Mouse (Mus musculus) 3T3-L1 (cell line): Measurements from ENCODE around the gene Haus5.

Experiments used
- DNase-seq: peaks from one replicate; pipeline ENCODE4 v3.0.0-alpha.2; 2015; ENCODE audit warnings: low read depth, low spot score

The Haus5 gene

DNA sequence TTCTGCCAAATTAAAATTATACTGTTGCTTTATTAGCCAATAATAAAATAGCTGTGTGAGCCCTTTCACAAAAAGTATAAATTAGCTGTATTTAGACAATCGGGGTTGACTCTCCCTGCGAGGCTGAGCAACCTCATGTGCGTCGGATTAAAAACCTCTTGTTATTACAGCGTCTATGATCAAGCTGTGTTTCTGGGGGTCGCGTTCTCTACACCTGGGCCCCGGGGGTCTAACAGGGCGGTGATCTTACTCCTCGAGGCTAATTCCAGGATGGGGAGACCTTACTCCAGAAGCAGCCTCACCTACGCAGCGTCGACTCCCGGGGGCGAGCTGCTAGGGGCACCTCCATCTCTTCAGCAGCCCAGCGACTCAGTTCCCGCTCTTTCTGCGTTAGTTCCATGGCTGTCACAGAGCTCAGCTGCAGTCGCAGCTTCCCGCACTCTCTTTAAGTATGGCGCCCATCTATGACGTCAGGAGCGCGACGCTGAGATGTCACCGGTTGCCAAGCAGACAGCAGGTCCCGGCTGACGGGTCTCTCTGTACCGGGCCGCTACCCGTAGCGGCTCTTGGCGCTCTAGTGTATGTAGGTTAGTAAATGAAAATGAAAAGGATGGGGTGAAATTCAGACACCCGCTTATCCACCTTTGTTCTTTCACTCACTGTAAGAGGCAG lies at the start of gene Haus5:
Gene Haus5, minus strand, starts transcription at position 466 of the 672 bp plus-strand sequence.
- peak; percentile 90 for DNase-seq

DNA sequence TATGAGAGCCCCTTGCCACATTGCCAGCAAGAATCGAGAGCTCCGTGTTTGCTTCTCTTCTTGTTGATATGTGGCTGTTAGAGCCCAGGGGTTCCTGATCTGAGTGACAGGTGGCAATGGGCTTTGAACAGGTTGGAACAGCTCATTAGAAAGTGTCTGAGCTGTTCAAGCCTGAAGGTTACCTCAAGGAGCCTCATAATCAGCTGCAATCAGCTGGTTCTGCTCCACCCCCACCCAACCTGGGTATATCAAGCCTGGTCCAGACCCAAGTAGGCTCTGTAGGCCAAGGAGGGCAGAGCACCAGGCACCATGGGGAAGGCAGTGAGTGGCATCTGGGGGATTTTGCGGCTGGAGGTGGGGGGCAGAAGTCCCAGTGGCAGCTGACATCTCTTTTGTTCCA lies 47.1 kb upstream of the Haus5 start, which contains the start of gene Atp4a:
Gene Atp4a, plus strand, starts transcription at position 268 of the 400 bp plus-strand sequence.
- DNase-seq, result no peak

DNA sequence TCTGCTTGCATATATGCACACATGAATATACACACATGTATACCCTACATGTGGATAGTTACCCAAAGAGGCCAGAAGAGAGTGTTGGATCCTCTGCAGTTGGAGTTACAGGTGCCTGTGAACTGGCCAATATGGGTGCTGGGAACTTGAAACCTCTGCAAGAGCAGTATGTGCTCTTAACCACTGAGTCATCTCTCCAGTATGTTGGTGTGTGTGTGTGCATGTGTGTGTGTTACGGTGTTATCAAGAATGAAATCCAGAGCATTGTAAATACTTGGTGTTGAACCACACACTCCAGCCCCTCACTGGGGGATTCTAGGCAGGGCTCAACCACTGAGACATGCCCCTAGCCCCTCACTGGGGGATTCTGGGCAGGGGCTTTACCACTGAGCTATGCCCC lies 42.6 kb upstream of the Haus5 start:
- peak; percentile 17 for DNase-seq

DNA sequence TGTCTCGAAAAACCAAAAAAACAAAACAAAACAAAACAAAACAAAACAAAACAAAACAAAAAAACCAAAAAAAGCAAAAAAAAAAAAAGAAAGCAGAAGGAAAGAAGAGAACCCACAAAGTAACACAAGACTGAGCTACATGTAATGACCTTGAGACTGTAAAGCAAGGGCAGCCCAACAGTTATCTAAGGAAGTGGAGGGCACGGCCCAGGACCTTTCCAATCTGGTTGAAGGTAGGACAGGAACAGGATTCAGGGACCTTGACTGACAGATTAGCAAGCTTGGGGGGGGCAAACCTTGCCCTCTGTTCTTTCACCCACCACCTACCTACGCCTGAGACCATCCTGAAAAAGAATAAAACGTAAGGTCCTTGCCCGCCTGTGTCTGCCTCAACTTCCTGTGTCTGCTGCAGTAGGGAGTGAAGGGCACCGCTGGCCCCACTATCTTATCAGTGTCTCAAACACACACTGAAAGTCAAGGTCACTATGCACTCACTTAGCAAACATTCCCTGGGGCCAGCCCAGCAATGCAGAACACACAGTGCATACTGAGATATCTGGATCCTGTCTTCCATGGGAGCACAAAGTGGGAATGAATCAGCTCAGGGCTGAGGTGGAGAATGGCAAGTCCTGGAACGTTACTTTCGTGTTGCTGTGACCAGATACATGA lies 41.6 kb upstream of the Haus5 start:
- no peak for DNase-seq

DNA sequence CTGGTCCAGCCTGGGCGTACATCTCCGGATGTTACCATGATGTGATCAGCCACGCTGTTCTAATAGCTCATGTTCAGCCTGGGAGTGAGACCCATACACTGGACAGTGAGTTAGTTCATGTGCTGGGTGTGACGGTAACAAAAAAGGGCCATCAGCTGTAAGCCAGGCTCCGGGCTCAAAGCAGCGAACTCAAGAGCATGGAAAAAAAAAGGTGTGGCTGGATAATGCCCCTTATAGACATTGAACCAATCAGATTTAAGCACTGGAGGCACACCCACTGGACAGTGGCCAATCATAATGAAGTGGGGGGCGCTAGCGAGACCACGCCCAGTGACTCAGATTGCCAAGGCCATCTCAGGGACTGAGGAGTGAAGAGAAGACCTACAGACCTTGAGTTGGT lies 33.8 kb upstream of the Haus5 start, which contains the start of gene 2200002J24Rik:
Gene 2200002J24Rik, plus strand, starts transcription at position 338 of the 400 bp plus-strand sequence.
- peak; percentile 21 for DNase-seq

DNA sequence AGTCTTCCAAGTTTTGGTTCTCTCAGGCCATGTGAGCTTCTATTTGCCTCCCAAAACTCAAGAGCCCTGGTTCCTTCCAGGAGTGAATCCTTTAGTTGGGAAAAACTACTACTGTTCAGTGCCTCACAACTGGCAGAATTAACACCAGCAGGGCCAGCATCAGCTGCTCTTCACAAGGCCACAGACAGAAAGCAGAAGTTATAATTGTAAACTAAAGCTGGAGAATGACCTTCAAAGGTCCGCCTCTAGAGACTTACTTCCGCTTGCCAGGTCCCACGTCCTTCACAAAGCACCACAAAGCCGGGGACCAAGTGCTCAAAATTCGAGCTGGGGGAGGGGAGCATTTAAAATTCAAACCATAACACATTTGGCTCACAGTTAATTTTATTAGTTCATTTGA lies 33.3 kb upstream of the Haus5 start:
- DNase-seq, result no peak

DNA sequence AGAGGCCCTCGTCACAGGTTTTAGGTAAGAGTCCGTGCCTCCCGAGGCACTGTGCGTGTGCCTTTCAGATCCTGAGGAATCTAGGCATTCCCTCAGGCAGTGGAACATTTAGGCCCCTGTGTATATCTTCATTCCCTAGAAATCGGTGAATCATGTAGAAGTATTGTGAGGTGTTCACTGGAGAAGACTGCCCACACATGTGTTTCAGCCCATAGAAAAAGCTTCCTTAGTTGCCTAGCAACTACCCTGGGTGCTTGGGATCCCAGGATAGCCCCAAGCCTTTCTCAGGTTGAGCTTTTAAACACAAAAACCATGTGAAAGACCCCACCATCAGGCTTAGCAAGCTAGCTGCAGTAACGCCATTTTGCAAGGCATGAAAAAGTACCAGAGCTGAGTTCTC lies 23.5 kb upstream of the Haus5 start:
- no peak for DNase-seq

DNA sequence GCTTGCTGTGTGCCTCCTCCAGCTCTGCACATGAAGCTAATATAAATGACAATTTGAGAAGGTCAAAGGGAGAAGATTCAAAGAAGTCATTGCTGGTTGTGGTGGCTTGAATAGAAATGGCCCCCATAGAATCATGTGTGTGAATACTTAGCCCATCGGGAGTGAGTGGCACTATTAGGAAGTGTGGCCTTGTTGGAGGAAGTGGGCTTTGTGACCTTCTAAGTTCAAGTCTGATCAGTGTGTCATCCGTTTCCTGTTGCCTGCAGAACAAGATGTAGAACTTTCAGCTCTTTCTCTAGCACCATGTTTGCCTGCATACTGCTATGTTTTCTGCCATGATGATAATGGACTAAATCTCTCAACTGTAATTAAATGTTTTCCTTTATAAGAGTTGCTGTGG lies 18.6 kb upstream of the Haus5 start:
- no peak for DNase-seq

DNA sequence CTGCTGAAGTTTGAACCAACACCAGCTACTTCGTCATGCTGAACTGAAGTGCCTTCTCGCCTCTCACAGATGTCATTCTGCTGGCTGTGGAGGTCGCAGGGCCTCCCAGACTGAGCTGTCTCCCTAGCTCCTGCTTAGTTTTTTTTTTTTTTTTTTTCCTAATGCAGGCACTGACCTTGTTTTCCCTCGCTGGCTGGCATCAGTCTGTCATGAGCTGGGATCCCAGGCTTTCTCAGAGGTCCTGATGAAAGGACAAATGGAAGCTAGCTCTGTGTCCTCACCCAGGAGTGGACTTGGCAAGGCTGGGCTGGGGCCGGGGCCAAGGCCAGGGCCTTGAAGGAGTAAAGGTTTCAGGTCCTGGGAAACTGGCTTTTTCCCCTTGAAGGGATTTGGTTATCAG lies 17.1 kb upstream of the Haus5 start:
- no peak for DNase-seq

DNA sequence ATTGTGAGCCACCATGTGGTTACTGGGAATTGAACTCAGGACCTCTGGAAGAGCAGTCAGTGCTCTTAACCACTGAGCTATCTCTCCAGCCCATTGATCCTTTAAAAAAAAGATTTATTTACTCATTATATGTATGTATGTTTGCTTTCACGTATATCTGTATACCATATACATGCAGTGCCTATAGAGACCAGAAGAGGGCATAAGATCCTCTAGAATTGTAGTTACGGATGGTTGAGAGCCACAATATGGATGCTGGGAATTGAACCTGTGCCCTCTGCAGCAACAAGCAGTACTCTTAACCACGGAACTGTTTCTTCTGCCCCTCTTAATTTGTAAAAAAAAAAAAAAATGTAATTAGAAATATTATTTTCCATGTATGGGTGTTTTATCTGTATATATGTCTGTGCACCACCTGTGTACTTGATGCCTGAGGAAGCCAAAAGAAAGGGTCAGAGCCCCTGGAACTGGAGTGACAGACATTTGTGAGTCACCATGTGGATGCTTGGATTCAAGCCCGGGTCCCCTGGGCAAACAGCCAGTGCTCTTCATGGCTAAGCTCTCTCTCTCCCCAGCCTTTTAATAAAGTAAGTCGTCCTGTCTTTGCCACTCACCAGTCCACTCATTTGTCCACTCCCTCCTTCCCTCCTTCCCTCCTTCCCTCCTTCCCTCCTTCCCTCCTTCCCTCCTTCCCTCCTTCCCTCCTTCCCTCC lies 13.6 kb upstream of the Haus5 start:
- peak; percentile 82 for DNase-seq

DNA sequence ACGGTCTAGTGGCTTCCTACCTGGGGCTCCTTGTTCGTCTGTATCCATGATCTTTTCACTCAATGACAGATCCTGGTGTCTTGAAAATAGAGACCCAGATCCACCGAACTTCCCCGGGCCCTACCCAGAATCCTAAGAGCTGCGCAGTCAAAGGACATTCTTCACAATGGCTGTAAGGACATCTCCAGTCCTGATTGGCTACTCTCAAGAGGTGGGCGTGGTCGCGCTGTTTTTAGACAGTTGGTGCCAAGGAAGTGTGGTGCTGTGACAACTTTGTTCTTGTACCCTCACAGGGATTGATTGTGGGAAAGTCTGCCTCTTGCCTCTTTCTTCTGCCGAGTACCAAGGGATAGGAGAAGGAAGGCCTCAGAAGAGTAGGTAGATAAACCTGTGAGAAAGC lies 6.7 kb upstream of the Haus5 start, which contains the start of gene Pmis2:
Gene Pmis2, minus strand, starts transcription at position 126 of the 400 bp plus-strand sequence.
- no peak for DNase-seq

DNA sequence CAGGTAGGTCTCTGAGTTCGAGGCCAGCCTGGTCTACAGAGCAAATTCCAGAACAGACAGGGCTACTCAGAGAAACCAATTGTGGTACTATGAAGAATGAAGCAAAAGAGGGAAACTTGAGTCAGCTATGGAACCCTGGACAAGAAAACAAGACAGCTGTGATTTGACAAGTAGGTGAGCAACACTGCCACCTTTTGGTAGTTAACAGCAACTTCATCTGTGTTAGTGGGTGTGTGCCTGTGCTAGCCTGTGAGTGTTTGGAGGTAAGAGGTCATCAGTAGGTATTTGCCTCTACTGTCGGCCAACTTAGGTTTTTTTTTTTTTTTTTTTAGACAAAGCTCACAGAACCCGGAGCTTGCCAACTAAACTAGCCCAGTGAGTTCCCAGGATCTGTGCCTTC lies 4.4 kb upstream of the Haus5 start:
- DNase-seq, result peak; percentile 45

DNA sequence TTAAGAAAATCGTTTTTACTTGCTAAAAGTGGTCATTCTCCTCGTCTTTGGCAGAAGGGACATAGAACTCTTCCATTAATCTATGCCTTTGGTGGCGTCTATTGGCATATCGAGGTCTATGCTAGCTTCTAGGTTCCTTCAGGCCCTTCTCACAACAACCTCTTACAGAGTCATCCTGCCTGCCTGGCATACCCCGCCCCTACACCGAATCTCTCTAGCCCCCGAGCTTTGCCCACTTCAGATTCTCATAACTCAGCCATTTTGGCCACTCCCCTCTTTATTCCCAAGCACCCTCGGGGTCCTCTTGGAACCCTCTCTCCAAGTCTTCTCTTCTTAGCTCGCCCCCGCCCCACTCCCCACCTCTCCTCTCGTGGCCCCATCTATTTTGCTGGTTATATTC lies 527 bp upstream of the Haus5 start:
- peak; percentile 7 for DNase-seq

DNA sequence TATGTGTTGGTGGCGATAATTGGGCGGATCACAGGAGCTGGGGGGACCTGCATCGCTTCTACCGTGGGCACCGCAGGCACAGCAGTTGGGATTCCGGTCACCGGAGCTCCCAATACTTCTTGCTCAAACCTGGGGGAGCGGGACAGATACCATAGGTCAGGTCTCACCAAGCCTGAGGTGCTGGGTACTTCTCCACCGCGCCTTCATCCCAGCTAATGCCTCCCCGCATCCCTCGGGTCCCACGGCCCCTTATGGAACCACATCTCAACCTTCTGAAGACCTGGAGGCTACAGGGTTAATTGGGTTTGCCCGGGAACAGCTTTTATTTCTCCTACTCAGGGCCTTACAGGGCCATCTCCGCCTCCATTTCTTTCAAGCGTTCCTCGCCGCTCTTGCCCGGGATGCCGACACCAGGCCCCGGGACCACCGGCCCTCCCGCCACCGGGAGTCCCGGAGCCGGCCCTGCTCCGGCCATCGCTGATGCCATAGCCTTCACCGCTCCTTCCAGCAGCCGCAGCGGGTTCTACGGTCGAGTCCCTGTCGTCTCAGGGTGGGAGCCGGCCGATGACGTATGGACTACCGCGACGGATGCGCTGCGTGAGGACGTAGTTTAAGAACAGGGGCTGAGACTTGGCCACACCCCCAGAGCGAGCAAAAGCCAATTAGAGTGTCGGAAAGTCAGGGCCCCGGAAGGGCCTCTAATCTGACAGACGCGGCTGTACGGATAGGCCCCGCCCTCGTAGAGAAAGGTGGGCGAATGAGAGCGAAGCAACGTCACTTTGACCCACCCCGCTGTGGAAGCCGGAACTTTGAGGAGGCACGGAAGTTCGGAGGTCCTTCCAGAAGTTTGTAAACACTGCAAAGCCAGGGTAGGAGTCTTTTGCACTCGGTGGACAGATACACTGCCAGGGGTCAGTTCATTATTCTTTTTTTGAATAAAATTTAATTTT lies 14.9 kb downstream of the Haus5 start, which contains the start of gene Rbm42:
Gene Rbm42, minus strand, starts transcription at position 727 of the 950 bp plus-strand sequence.
- peak; percentile 99 for DNase-seq

DNA sequence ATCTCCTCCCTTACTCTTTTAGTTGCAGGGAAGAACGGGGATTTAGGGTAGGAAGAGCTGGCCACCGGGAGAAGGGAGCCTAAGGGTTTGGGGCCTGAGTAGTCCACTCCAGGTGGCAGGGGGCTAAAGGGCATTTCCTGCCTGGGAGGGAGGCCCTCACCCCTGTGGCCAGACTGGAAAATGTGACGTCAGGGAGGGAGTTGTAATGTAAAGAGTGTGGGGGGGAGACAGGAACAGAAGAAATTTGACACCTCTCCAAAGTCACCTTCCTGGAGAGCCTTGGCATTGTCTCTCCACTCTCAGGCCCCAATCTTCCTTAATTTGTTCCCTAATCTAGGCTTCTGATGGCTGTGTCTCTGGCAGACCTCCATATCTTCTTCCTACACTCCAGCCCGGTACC lies 25.7 kb downstream of the Haus5 start:
- DNase-seq, result no peak

DNA sequence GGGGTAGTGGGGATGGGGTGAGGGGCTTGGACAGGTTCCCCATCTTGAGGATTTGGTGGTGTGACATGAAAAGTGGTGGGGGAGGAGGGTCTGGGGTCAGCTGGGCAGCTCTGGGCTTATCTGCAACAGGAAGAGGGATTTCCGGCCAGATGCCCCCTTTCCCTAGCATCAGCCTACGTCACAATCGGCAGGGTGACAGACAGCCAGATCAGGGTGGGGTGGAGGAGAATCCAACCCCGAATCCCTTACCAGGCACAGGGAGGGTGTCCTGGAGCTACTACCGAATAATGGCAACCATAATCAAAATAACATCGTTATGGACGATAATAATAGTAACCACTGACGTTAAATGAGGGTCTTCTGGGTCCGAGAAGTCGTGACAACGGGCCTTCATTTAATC lies 28.4 kb downstream of the Haus5 start:
- DNase-seq, result no peak

DNA sequence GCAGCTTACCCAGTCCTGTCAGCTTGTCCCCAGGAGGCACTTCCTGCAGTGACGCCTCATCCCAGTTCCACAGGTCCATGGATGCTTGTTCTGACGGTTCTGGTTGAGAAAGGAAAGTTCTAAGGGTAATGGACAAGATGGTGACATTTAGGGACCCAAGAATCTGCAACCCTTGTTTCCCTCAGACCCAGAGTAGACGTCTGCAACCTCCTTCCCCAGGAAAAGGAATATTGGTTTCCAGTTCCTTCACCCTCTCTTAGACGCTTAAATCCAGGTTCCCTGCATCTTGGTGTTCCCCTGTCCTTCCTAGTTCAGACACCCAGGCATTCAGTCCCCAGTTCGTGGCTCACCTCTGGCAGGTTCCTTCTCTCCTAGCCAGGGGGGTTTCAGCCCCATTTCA lies 29.0 kb downstream of the Haus5 start, which contains the start of gene Etv2:
Gene Etv2, minus strand, starts transcription at position 101 of the 400 bp plus-strand sequence.
- DNase-seq, result no peak

DNA sequence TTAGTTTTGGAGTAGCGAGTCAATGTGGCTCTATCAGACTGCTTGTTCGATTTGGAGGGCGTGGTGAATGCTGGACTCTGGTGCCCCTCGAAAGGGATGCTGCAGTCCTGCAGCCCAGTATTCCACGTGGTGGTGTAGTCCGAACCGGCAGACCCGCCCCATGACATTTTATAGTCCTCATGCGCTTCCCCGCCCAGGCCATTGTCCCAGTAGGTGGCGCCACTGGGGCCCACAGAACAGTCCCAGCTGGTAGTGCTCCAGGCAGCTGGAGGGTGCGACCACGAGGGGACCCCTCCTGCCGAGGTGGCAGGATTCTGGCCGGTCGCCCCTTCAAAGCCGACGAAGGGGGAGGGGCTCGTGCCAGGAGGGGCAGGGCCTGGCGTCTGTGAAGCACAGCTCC lies 30.2 kb downstream of the Haus5 start:
- DNase-seq, result peak; percentile 16

DNA sequence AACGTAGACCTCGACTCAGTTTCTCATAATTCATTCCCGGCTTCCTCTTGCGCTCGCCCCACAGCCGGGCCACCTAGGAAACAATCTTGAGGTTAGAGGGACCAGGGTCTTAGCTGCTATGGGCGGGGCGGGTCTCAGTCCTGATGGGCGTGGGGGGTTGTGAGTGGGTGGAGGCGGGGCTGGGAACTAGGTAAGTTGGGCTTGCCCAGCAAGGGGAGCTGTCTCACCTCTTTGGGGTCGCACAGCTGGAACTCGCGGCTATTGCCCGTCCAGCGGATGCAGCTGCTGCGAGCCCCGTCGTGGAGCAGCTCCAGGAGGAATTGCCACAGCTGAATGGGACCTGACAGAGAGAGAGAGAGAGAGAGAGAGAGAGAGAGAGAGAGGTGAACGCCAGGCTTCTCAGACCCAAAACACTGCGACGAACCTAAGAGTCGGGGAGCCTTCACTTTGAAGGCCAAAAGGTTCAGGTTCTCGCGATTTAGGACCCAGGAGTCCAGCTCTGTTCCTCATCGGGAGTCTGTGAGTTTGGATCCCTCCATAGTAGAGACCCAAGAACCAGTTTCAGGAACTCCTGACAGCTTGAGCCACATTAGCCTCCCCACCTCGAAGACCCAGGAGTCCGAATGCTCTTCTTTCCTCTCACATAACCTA lies 30.9 kb downstream of the Haus5 start:
- no peak for DNase-seq

DNA sequence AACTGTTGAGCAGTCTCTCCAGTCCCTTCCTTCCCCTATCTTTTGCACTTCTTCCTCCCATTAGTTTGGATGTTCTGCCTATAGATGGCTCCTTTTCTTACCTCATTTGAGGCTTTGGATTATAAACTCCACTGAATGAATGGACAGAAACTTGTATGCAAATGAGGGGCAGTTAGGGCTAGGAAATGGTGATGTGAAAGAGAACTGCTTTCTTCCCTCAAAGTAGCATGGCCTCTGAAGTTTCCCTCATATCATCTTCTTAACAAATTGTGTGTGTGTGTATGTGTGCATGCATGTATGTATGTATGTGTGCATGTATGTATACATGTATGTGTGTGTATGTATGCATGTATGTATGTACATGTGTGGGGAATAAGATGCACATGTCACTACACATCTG lies 35.8 kb downstream of the Haus5 start:
- DNase-seq, result no peak

DNA sequence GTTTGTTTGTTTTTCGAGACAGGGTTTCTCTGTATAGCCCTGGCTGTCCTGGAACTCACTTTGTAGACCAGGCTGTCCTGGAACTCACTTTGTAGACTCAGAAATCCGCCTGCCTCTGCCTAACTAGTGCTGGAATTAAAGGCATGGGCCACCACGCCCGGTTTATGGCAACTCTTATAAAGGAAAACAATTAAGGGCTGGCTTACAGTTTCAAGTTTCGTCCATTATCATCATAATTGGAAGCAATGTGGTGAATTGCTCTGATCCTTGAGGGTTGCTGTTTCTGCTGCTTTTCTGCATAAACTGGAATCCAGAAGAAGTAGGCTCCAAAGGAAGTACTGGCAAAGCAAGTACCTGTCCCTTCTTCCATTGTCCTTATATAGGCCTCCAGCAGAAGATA lies 38.1 kb downstream of the Haus5 start:
- no peak for DNase-seq
